Mouse (Mus musculus) left cerebral cortex, adult 18-20 months (tissue): Measurements from ENCODE around the gene Lypd6b. TPM values are rescaled to one million over a fixed set of nuclear protein-coding genes. Genes with fewer than 3 reads are reported as not detected.

Experiments
- DNase-seq, 2 experiments: peaks; one replicate each; pipeline ENCODE4 v3.0.0; 2021 to 2022; ENCODE audit warnings: low spot score in 2 of 2, mixed read lengths in 1 of 2
- total RNA-seq, 2 experiments: library from RNA; stranded (reverse); gene quantifications; 2 replicates each; pipeline ENCODE4 v1.2.3; 2021

The Lypd6b gene
- total RNA-seq, 2 experiments from 2014 or later = 7.3 to 7.9 TPM

DNA sequence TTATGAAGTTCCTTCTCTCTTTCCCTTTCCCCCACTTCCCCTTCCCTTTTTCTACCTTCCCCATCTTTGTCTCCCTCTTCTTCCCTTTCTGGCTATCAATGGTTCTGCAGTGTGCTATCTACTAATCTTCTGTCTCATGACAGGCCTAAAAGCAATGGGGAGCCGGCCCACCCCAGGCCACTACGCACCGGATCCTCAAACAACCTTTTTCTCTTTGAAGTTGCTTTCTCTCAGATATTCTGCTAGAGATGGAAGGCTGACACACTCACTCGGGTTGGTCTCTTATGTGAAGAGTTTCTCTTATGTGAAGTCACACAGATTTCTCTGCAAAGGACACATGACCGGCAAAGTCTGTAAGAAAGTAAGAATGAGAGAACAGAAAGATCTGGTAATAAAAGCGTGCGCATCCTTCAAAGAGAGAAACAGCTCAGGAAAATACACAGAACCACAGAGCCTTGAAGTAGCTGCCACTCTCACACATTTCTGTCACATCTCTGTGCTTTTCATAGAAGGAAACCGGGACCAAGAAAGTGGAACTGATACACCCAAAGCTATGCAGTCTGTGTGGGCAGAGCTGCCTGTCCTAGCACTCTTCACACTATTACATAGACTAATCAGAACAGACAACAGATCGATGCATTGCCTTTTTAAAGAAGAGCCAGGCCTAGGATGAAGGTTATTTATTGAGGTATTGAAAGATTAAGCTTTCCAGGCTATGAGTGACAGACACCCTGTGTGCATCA, 80.8 kb downstream of the Lypd6b start:
- DNase-seq = no peak

DNA sequence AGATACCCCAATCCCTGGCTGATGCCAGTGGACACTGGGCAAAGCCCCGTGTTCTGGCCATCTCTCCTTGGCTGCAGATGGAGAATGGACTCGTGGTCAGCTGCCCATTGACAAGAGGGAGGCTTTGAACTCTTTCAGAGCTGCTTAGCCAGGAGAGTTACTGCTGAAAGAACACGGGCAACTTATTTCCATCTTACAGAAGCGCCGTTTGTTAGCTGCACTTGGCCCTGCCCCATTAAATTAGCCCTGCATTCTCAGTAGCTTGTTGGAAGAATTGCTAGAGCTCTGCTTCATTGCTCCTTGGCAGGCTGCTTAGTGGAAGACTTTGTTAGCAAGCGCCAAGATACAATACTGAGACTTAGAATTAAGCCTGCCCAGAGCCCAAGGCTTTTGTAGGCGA, 81.6 kb downstream of the Lypd6b start:
- DNase-seq = peak in 1 of 2 experiments; percentile 17

DNA sequence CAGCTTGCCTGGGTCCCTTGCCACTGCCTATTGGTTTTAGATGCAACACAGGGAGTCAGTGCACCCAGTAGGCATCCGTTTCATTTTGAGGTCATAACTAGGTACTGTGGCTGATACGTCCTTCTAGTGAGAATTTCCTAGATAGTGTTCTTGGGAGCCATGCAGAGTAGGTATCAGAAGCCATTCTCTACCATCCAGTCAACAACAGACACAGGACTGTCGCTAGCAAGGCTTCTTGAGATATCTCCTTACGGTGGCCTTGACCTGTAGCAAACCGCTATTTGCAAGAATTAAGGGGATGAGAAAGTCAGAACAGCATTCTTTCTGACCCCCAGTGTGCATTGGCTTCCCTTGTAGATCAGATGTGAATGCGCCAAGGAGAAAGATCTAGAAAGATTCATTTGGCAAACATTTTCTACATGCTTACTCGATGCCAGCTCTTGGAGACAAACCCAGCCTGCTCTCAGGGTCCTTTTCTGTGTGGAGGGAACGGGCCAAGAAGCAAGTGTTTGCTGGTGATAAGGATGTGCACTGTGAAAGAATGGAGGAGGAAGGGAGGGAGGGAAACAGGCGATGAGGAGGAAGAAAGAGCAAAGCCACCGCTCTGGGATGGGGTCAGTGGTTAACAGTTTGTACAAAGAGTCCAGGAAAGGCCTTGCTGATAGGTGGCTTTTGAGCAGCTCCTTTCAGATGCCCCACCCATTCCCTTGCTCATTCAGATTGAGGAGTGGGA, 82.5 kb downstream of the Lypd6b start:
- no peak for DNase-seq

DNA sequence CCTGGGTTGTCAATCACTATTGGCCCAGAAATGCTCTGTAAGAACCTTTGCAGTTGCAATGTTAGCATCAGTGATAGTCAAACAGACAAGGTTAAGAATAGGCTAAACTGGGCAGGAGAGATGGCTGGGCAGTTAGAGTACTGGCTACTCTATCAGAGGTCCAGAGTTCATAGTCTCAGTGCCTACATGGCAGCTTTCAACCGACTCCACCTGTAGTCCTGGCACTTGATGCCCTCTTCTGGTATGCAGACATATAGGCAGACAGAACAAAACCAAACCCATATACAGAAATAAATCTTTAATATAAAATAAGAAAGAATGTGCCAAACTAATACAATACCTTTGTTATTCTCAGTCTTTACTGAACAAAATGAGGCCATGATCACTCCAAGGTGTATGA, 83.5 kb downstream of the Lypd6b start:
- no peak for DNase-seq

DNA sequence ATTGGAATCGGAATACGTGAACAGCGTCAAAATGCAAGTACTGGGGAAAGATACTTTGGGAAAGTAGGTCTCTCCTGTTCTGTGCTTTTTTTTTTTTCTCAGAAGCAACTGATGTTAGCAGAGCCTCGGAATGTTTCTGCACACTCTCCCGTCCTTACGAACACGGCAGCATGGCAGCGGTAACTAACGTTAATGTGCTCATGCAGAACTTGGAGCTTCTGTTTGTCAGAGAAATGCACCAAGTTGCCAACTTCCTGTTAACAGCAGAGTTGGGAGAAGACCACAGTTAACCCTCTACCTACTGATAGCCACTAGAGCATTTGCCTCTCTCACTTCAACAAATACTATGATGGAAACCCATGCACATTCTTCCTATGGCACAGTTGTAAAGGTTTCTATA, 93.0 kb downstream of the Lypd6b start:
- no peak for DNase-seq

DNA sequence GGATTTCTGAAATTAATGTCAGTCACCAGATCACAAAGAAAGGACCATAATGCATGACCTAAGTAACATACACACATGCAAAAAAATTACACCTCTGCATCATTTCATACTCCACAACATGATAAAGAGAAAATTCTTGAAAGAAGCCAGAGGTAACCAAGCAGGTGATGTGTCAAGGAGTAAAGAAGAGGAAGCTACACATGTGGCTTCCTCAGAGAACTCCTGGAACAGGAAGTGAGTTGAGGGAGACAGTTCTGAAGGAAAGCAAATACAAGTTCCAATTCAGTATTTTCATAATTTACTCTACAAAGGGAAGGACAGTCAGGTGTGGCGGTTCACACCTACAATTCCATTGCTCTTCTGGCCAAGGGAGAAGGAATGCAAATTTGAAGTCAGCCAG, 93.5 kb downstream of the Lypd6b start:
- DNase-seq = no peak

DNA sequence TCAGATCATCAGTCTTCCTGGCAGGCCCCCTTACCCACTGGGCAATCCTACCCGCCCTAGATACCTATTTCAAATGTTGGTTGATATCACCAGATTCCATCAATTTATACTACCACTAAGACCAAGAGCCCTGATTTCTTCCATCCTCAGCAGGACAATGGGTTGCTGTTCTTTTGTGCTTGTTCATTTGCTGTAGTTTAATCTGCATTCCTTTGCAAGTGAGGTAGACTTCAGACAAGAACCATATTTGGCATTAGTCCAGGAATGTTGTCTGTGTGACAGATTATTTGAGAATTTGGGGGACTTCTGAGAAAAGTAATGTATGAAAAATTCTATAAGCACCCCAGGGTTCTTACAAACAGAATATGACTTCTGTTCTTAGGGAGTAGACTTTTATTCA, 95.0 kb downstream of the Lypd6b start:
- DNase-seq = no peak

DNA sequence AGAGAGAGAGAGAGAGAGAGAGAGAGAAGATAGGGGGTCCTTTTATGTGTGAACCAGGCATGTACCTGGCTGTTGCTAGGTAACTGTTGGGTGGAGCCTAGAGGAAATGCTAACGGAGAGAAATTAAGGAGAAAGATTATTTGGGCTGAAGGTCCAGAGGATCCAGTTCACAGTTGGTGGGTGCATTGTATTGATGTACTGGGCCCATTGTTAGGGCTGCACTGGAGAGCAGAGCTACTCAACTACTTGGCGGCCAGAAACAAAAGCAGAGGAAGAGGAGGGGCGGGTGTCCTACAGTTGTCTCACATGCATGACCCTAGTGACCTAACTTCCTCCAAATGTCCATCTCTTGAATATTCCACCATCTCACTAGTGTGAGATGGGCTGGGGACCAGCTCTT, 96.5 kb downstream of the Lypd6b start:
- DNase-seq = no peak

DNA sequence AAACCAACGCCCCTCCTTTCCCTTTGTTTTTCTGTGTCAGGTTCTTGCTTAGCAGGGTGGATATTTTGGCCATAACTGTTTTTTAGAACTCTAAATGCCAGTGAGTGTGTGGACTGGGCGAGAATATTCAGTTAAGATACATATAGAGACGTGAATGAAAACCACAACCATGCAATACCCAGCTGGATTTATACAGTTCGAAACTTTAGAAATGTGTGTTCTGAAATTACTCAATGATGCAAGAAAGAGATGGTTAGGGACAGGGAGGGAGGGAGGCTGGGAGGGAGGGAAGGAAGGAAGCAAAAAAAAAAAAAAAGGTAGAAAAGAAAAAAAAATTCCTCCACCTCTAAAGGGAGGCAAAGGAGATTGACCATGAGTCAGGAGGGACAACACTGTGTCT, 98.7 kb downstream of the Lypd6b start:
- no peak for DNase-seq

DNA sequence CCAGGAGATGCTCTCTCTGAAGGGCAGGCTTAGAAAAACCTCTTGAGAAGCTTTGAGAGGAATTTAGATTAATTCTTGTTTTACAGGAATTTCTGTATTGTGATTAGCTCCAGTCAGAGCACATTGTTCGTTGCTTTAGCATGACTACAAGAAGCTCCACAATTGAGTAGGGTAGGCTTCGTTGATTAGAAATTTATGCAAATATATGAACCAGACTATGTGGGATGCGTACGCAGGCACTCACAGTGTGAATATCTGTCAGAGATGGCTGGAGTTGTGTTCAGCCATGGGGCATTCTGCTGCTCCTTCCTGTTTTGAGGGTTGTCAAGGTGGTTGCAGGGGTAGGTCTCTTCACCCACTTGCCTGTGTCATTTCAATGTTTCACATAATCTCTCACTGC, 100.9 kb downstream of the Lypd6b start:
- DNase-seq = no peak

DNA sequence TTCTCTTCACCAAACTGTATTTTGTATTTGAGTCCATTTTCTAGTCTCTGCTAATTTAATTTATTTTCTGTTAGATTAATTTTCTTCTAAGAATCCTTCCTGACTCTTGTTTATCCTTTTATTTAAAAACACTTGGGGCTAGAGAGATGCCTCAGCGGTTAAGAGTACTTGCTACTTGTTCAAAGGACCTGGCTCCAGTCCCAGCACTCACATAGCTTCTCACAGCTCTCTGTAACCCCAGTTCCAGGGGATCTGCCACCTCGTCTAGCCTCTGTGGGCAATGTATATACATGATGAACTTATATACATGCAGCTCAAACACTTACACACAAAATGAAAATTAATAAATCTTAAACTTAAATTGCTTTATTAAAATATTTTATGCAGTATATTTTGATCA, 103.2 kb downstream of the Lypd6b start:
- no peak for DNase-seq

DNA sequence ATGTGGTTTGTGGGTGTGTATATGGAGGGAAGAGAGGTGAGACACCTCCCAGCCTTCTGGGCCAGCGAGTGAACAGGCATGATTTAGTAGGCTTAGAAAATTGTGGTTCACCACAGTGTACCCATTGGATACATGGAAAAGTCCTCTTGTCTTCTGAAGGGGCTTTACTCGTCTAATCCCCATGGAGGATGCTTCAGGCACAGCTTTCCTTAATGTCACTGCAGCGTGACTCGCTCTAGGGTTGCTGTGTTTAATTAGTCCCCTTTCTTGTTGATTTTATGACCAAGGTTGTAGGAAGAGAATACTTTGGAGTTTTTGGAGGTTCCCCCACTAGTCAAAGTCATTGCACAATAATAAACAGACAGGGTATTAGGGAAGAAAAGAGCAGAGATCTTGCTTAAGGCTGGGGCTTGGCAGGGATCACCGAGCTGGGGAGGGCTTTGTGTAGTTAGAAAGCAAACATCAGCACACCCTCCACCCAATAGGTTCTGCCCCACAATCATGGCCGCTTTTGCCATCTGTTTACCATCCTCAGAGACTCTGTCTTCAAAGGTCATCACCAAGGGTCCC, 122.4 kb downstream of the Lypd6b start:
- DNase-seq = no peak

DNA sequence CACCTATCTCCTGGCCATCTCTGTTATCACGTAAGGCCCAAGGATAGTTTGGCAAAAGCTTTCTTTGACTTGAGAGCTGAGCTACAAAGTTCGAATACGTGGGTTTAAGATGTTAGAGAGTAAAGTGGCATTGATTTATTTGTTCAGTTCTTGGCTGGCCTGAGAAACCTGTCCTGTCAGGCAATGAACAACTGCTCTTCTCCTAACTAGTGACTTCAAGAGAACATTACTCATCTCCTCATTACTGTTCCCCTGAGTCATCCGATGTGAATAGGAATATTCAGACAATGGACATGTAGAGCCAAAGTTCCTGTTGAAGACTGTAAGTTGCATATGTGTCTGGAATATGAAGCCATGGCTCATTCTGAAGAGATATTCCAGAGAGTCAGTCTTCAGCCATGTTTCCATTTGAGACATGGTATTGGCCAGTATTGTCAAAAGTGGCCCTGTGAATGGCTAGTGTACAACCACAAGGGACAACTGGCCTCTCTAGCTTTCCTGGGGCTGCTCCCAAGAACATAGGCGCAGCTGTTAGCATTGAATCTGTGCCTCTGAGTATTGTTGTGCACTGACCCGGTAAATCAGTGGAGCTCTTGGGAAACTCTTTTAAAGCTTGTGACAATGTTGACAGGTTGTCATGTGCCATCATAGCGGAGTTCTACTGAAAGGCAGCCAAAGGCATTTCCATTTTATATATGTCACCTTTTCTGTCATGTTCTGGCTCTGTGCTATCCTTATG, 124.0 kb downstream of the Lypd6b start:
- no peak for DNase-seq

DNA sequence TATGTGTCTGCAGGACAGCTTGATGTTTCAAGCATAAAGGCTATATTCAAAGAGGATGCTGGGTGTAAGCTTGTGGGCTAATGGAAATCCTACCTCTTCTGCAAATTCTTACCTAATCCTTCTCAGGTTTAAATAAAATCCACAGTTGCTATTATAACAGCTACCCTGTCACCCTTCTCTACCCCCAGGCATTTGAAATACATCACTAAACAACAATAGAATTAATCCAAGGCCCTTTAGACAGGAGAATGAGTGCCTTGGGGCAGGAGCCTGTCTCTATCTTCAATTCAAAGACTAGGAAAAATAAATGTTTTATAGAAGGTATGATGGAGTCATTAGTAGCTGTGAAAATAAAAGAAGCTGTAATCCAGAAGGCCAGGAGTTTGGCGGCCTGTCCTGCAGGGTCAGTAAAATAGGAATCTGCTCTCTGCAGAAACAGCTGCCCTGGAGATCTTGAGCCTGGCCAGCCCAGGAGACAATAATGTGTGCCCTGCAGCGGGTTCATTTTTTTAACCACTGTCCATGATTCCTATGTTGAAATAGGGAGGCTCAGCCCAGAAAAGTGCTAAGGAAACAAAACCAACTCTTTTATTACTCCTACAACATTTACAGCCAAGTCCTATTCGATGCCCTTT, 124.9 kb downstream of the Lypd6b start:
- no peak for DNase-seq

DNA sequence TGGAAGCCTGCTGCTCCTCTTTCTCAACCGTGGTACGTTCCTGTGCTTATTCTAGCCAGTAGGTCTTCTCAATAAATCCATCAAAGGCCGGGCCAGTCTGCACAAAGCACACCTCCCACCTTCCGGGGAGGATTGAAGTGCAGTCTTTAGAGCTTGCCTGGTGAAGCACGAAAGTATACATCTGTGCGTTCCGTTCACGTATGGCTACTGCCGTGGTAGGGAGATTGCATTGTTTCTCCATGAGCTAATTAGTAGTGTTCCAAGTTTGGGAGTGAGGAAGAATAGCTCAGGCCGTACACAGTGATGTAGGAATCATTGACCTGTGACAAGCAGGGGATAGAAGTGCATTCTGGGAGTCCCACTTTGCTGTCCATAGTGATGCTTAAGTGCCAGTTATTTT, 130.0 kb downstream of the Lypd6b start:
- no peak for DNase-seq

DNA sequence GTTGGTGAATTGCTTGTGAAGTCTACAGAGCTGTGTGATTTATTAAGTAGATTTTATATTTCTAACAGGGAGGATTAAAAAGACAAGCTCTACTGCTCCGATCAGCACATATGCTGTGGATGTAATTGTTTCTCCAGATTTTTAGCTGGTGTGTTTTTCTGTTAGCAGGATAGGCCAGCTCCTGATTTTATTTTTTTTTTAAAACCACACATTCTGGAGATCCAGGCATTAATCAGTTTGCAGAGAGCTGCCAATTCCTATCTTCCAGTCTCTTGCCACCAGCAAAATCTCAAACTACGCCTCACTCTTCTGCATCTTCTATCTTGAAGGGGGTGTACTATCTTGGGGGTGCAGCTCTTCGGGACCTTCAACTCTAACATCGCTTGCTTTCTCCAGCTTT, 130.6 kb downstream of the Lypd6b start:
- DNase-seq = no peak

DNA sequence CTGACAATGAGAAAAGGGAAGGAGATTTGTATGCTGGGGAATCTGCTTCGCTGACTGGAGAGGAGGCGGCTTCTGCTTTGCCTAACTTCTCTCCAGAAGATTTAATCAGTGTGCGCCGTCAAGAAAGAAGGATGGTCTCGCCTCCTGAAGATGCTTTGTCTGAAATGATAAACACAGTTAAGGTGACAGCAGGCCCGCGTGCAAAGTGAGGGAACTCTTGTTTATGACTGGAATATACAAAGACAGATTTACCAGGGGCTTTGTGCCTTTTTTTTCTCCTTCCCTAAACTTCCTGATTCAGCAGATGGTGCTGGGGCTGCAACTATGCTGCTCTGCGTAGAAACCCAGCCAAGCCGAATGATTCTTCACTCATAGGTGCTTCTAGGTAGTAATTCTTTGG, 131.2 kb downstream of the Lypd6b start:
- no peak for DNase-seq

DNA sequence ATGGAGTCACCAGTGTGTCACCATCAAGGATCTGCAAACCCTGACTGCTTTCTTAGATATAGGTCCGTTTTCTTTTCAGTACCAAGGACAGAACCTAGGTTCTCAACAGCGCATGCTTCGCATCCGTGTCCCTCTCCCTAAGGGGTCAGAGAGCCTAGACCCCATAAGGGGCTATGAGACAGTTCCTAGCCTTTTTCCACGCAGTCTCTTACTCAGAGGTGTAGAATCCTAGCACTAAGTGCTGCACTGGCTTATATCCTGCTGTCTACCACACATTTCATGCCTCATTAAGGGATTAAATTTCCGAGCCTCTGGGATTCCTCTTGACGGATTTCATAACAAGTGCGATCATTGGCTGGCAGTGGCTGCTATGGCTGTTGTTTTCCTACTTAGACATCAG, 134.5 kb downstream of the Lypd6b start:
- DNase-seq = no peak

DNA sequence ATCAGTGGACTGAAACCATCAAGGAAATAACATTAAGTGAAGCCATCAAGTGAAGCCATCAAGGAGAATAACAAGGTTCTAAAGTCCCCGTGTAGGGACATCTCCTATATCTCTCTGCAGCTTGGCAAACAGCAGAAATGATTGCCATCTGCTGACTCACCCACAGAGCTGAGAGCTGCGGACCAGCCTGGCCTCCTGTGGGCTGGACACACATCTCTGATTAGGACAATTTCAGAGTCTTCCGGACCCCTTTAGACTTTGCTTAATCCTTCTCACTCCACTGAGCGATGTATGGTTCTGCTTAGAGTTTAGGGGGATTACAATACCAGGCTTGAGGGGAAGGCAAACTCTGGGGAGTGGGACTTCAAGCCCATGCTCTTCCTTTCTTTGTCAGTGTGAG, 135.3 kb downstream of the Lypd6b start:
- DNase-seq = no peak

DNA sequence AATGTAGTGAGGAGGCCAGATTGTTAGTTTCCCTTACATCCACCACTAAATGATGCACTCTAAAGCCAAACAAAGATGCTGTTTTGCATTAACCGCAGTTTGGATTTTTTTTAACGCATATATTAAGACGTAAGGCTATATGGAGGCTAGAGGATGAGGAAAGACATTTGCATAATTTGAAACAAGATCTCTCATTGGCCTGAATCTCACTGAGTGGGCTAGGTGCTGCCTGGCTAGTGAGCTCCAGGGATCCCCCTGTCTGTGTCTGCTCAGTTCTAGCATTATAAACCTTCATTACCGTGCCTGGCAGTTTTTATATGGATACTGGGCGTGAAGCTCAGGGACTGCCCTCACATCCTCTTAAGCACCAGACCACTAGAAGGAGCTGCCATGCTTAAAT, 138.7 kb downstream of the Lypd6b start:
- DNase-seq = no peak

DNA sequence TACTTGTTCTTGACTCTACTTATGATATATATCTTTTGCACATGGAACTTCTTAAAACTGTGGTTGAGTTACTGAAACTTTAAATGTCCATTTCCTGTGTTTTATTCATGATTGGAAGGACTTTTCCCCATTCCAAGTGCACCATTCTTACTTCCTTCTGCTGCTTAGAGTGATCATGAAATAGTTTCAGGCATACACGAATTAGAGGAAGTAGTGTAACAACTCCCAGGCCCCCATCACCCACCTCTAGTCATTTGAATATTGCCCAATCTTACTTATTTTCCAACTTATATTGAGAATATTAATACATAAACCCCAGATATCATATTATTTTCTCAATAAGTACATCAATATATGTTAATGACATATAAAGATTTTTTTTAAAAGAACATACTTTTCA, 139.9 kb downstream of the Lypd6b start:
- DNase-seq = no peak
